Mouse (Mus musculus) heart, embryonic 16.5 days (tissue): Measurements from ENCODE around the gene Gm21915. TPM values are rescaled to one million over a fixed set of nuclear protein-coding genes. Genes with fewer than 3 reads are reported as not detected.

Experiments
- ATAC-seq: fragments of 200-750 bp; cut with Nextera tagmentation; replicated peaks from 2 replicates; pipeline ENCODE4 v1.8.0; 2017; ENCODE audit warnings: moderate number of reproducible peaks; ENCODE audit not compliant: insufficient read depth, low FRiP score; ENCODE audit errors: extremely low read depth
- H3K27ac ChIP-seq: fragments of 300-500 bp; sonication (generic); 2 replicates; pipeline ENCODE4 v1.5.1; 2014; ENCODE audit warnings: mild to moderate bottlenecking, low read length, control low read depth, moderate library complexity
- H3K27me3 ChIP-seq: fragments of 300-500 bp; sonication (generic); 2 replicates; pipeline ENCODE4 v1.6.1; 2014; ENCODE audit warnings: low read length, mixed read lengths; ENCODE audit not compliant: control insufficient read depth, insufficient read depth
- H3K36me3 ChIP-seq: fragments of 300-500 bp; sonication (generic); 2 replicates; pipeline ENCODE4 v1.6.1; 2014; ENCODE audit not compliant: control insufficient read depth, insufficient read depth
- H3K4me1 ChIP-seq: fragments of 300-500 bp; sonication (generic); 2 replicates; pipeline ENCODE4 v1.6.1; 2014; ENCODE audit warnings: low read length, mixed read lengths; ENCODE audit not compliant: control insufficient read depth, insufficient read depth
- H3K4me2 ChIP-seq: fragments of 300-500 bp; sonication (generic); 2 replicates; pipeline ENCODE4 v1.6.1; 2014; ENCODE audit warnings: low read depth, mild to moderate bottlenecking, control low read depth, low read length
- H3K4me3 ChIP-seq: fragments of 300-500 bp; sonication (generic); 2 replicates; pipeline ENCODE4 v1.5.1; 2014; ENCODE audit warnings: mild to moderate bottlenecking, control low read depth, low read length
- H3K9ac ChIP-seq: fragments of 300-500 bp; sonication (generic); 2 replicates; pipeline ENCODE4 v1.6.1; 2014; ENCODE audit warnings: low read length, control low read depth
- H3K9me3 ChIP-seq: fragments of 300-500 bp; sonication (generic); replicated peaks from 2 replicates; pipeline ENCODE4 v1.6.1; 2016; ENCODE audit warnings: low read length; ENCODE audit not compliant: control insufficient read depth
- WGBS: fragments of 180-500 bp; shearing (Covaris S2); extraction: QIAGEN DNeasy Blood & Tissue Kit; methylation state at CpG from one replicate; pipeline ENCODE4 v1.1.7; 2014; 5-methylcytosine and 5-hydroxymethylcytosine counted together
- polyA plus RNA-seq: library from polyadenylated mRNA; unstranded; fragments of >200 nt; fragmentation: Nextera tagmentation; extraction: Ambion mirVana; gene quantifications from 2 replicates; pipeline ENCODE4 v1.2.1, GENCODE M21; 2015

Gene Gm21915
- polyA plus RNA-seq, 1 experiment from 2014 or later, result not detected

DNA sequence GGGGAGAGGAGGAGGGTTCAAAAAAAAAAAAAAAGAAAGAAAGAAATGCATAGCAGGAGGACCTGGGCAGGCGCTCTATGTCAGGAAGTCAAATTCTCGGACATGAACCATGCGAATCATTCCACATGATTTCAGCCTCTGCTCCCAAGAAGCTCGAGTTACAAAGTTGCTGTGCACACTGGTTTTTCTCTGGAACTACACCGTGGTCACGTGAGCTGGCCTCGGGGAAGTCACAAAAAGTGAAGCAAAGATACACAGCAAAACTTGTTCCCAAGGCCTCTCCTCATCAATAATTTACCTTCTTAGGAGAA is 47.4 kb downstream of the Gm21915 start:
- H3K27ac ChIP-seq, result no peak overlapping the region
- H3K4me2 ChIP-seq, result peak overlapping the region; percentile 27; the same call in 1 of the 2 replicates
- no peak for ATAC-seq
- H3K36me3 ChIP-seq, result no peaks in the 10 kb centered on the region
- no peaks in the 10 kb centered on the region for H3K27me3 ChIP-seq
- H3K4me1 ChIP-seq, result no peaks in the 10 kb centered on the region
- WGBS, result 22% methylated on average over 7 of the region's 7 CpGs
- H3K9me3 ChIP-seq, result no peaks in the 10 kb centered on the region
- no peak overlapping the region for H3K9ac ChIP-seq
- H3K4me3 ChIP-seq, result no peak overlapping the region

Other genes starting within 250 kb of the Gm21915 start
- 5.9 and 8.2 TPM in 2 replicates for gene Gramd1b, start 139.2 kb upstream of the Gm21915 start, polyA plus RNA-seq
- 7.4 and 7.7 TPM in 2 replicates for gene Clmp, start 15.3 kb downstream of the Gm21915 start, polyA plus RNA-seq
- 2,017 and 2,064 TPM in 2 replicates for gene Hspa8, start 130.4 kb downstream of the Gm21915 start, polyA plus RNA-seq
- not detected in 2 replicates for gene Bsx, start 203.5 kb downstream of the Gm21915 start, polyA plus RNA-seq